Mouse (Mus musculus): ENCODE measurements around the gene Ptpru. TPM values are rescaled to one million over a fixed set of nuclear protein-coding genes. Genes with fewer than 3 reads are reported as not detected.
"Not testable (repeated sequence)": the region's sequence is repeated elsewhere in the genome, so short reads cannot be mapped to it uniquely, and the experiment has no call there.

Ptpru gene
- polyA plus RNA-seq, 1 experiment: 1.2 TPM

- no peak for TF ChIP-seq CTCF (IDR thresholded peaks at IDR 0.05; ENCODE audit: extremely low read depth, insufficient read depth, insufficient read length, insufficient replicate concordance)
- TF ChIP-seq POLR2A (IDR thresholded peaks at IDR 0.05; ENCODE audit: low read depth, low read length): no peak
- H3K27me3 ChIP-seq (ENCODE audit: control insufficient read depth, insufficient read depth, low read length): no peaks in the 10 kb centered on the region
- no peak overlapping the region for H3K27ac ChIP-seq (ENCODE audit: insufficient read depth, low read length)
- WGBS: 89% methylated on average over 7 of the region's 7 CpGs
- H3K4me1 ChIP-seq (ENCODE audit: control insufficient read depth, insufficient read depth, insufficient read length): no peaks in the 10 kb centered on the region
- H3K36me3 ChIP-seq (ENCODE audit: control insufficient read depth, insufficient read depth, low read length): no peaks in the 10 kb centered on the region
- no peak for DNase-seq (ENCODE audit: low read depth in 1 of 2, low spot score in 2 of 2)
- H3K4me3 ChIP-seq (ENCODE audit: extremely low read depth, insufficient read depth, insufficient read length): no peak overlapping the region
Measured at GRCm38 (mm10) chr4:131813798-131814197, 24.3 kb downstream of the Ptpru start.

- H3K36me3 ChIP-seq (ENCODE audit: control insufficient read depth, insufficient read depth, low read length): no peaks in the 10 kb centered on the region
- TF ChIP-seq POLR2A (IDR thresholded peaks at IDR 0.05; ENCODE audit: low read depth, low read length) (no peak), CTCF (IDR thresholded peaks at IDR 0.05; ENCODE audit: extremely low read depth, insufficient read depth, insufficient read length, insufficient replicate concordance) (no peak)
- H3K27ac ChIP-seq (ENCODE audit: insufficient read depth, low read length): no peak overlapping the region
- no peaks in the 10 kb centered on the region for H3K4me1 ChIP-seq (ENCODE audit: control insufficient read depth, insufficient read depth, insufficient read length)
- WGBS: 96% methylated on average over 11 of the region's 11 CpGs
- H3K27me3 ChIP-seq (ENCODE audit: control insufficient read depth, insufficient read depth, low read length): no peaks in the 10 kb centered on the region
- no peak overlapping the region for H3K4me3 ChIP-seq (ENCODE audit: extremely low read depth, insufficient read depth, insufficient read length)
- DNase-seq (ENCODE audit: low read depth in 1 of 2, low spot score in 2 of 2): no peak
Measured at GRCm38 (mm10) chr4:131812458-131812857, 25.6 kb downstream of the Ptpru start.

GRCm38 (mm10) chr4:131805255-131805654 is 32.8 kb downstream of the Ptpru start:
- no peak overlapping the region for H3K27ac ChIP-seq (ENCODE audit: insufficient read depth, low read length)
- no peak for DNase-seq (ENCODE audit: low read depth in 1 of 2, low spot score in 2 of 2)
- no peak for TF ChIP-seq POLR2A (IDR thresholded peaks at IDR 0.05; ENCODE audit: low read depth, low read length)
- no peak for TF ChIP-seq CTCF (IDR thresholded peaks at IDR 0.05; ENCODE audit: extremely low read depth, insufficient read depth, insufficient read length, insufficient replicate concordance)
- no peaks in the 10 kb centered on the region for H3K4me1 ChIP-seq (ENCODE audit: control insufficient read depth, insufficient read depth, insufficient read length)
- H3K36me3 ChIP-seq (ENCODE audit: control insufficient read depth, insufficient read depth, low read length): no peaks in the 10 kb centered on the region
- 31% methylated on average over 3 of the region's 3 CpGs for WGBS
- no peak overlapping the region for H3K4me3 ChIP-seq (ENCODE audit: extremely low read depth, insufficient read depth, insufficient read length)
- no peaks in the 10 kb centered on the region for H3K27me3 ChIP-seq (ENCODE audit: control insufficient read depth, insufficient read depth, low read length)

- 97% methylated on average over 5 of the region's 6 CpGs for WGBS
- not testable (repeated sequence) for DNase-seq (ENCODE audit: low read depth in 1 of 2, low spot score in 2 of 2); H3K27me3 ChIP-seq (ENCODE audit: control insufficient read depth, insufficient read depth, low read length); H3K27ac ChIP-seq (ENCODE audit: insufficient read depth, low read length); H3K4me1 ChIP-seq (ENCODE audit: control insufficient read depth, insufficient read depth, insufficient read length); H3K4me3 ChIP-seq (ENCODE audit: extremely low read depth, insufficient read depth, insufficient read length); H3K36me3 ChIP-seq (ENCODE audit: control insufficient read depth, insufficient read depth, low read length)
Measured at GRCm38 (mm10) chr4:131804732-131805131, 33.4 kb downstream of the Ptpru start.

GRCm38 (mm10) chr4:131803846-131804245 is 34.2 kb downstream of the Ptpru start:
- no peak for DNase-seq (ENCODE audit: low read depth in 1 of 2, low spot score in 2 of 2)
- TF ChIP-seq CTCF (IDR thresholded peaks at IDR 0.05; ENCODE audit: extremely low read depth, insufficient read depth, insufficient read length, insufficient replicate concordance) (no peak), POLR2A (IDR thresholded peaks at IDR 0.05; ENCODE audit: low read depth, low read length) (no peak)
- 81% methylated on average over 9 of the region's 9 CpGs for WGBS
- Histone ChIP-seq H3K27ac (ENCODE audit: insufficient read depth, low read length) (no peak overlapping the region), H3K4me1 (ENCODE audit: control insufficient read depth, insufficient read depth, insufficient read length) (no peaks in the 10 kb centered on the region), H3K36me3 (ENCODE audit: control insufficient read depth, insufficient read depth, low read length) (no peaks in the 10 kb centered on the region), H3K4me3 (ENCODE audit: extremely low read depth, insufficient read depth, insufficient read length) (no peak overlapping the region), H3K27me3 (ENCODE audit: control insufficient read depth, insufficient read depth, low read length) (no peaks in the 10 kb centered on the region)

GRCm38 (mm10) chr4:131798968-131799367 is 39.1 kb downstream of the Ptpru start:
- WGBS: 51% methylated on average over 3 of the region's 4 CpGs
- no peaks in the 10 kb centered on the region for H3K4me1 ChIP-seq (ENCODE audit: control insufficient read depth, insufficient read depth, insufficient read length)
- no peaks in the 10 kb centered on the region for H3K27me3 ChIP-seq (ENCODE audit: control insufficient read depth, insufficient read depth, low read length)
- H3K36me3 ChIP-seq (ENCODE audit: control insufficient read depth, insufficient read depth, low read length): no peaks in the 10 kb centered on the region
- DNase-seq (ENCODE audit: low read depth in 1 of 2, low spot score in 2 of 2): no peak
- TF ChIP-seq POLR2A (IDR thresholded peaks at IDR 0.05; ENCODE audit: low read depth, low read length): no peak
- TF ChIP-seq CTCF (IDR thresholded peaks at IDR 0.05; ENCODE audit: extremely low read depth, insufficient read depth, insufficient read length, insufficient replicate concordance): no peak
- H3K4me3 ChIP-seq (ENCODE audit: extremely low read depth, insufficient read depth, insufficient read length): no peak overlapping the region
- H3K27ac ChIP-seq (ENCODE audit: insufficient read depth, low read length): no peak overlapping the region

- H3K4me3 ChIP-seq (ENCODE audit: extremely low read depth, insufficient read depth, insufficient read length): no peak overlapping the region
- no peaks in the 10 kb centered on the region for H3K36me3 ChIP-seq (ENCODE audit: control insufficient read depth, insufficient read depth, low read length)
- DNase-seq (ENCODE audit: low read depth in 1 of 2, low spot score in 2 of 2): no peak
- 77% methylated on average over 12 of the region's 12 CpGs for WGBS
- H3K4me1 ChIP-seq (ENCODE audit: control insufficient read depth, insufficient read depth, insufficient read length): no peaks in the 10 kb centered on the region
- H3K27ac ChIP-seq (ENCODE audit: insufficient read depth, low read length): no peak overlapping the region
- no peak for TF ChIP-seq POLR2A (IDR thresholded peaks at IDR 0.05; ENCODE audit: low read depth, low read length)
- no peak for TF ChIP-seq CTCF (IDR thresholded peaks at IDR 0.05; ENCODE audit: extremely low read depth, insufficient read depth, insufficient read length, insufficient replicate concordance)
- no peaks in the 10 kb centered on the region for H3K27me3 ChIP-seq (ENCODE audit: control insufficient read depth, insufficient read depth, low read length)
Measured at GRCm38 (mm10) chr4:131797920-131798319, 40.2 kb downstream of the Ptpru start.
